34 mouse cellular contexts compared by ENCODE assay signal in genomic region chr6:38672011-38672410, GRCm38 (mm10). TPM values are rescaled to one million over a fixed set of nuclear protein-coding genes. Genes with fewer than 3 reads are reported as not detected.
"Had no signal": no experiment of that assay in that cellular context is flagged by ENCODE, and none has a peak within 500 bp of the region (broad histone marks: within the 10 kb centered on the region; RNA-seq: fewer than 3 reads in every experiment).

No protein-coding gene starts in this region.

- H3K9ac ChIP-seq: limb, embryonic 12.5 days; limb, embryonic 13.5 days; limb, embryonic 15.5 days; liver, embryonic 12.5 days; liver, embryonic 13.5 days; liver, embryonic 14.5 days; liver, embryonic 15.5 days; liver, postnatal 0 days; lung, embryonic 14.5 days; lung, embryonic 15.5 days; midbrain, embryonic 12.5 days; midbrain, embryonic 13.5 days; midbrain, embryonic 15.5 days had no signal

- H3K9me3 ChIP-seq: limb, embryonic 10.5 days; limb, embryonic 13.5 days; limb, embryonic 15.5 days; liver, embryonic 12.5 days; liver, embryonic 13.5 days; liver, embryonic 15.5 days; lung, embryonic 15.5 days; midbrain, embryonic 10.5 days; midbrain, embryonic 12.5 days; midbrain, embryonic 13.5 days; midbrain, embryonic 15.5 days had no signal

- H3K27me3 ChIP-seq: limb, embryonic 13.5 days; limb, embryonic 15.5 days; lung, embryonic 15.5 days; midbrain, embryonic 12.5 days; midbrain, embryonic 15.5 days had no signal

- H3K36me3 ChIP-seq: limb, embryonic 10.5 days; limb, embryonic 12.5 days; limb, embryonic 13.5 days; limb, embryonic 15.5 days; liver, embryonic 12.5 days; liver, embryonic 13.5 days; liver, embryonic 15.5 days; lung, embryonic 15.5 days; midbrain, embryonic 10.5 days; midbrain, embryonic 12.5 days; midbrain, embryonic 13.5 days; midbrain, embryonic 15.5 days had no signal

- H3K4me1 ChIP-seq: limb, embryonic 10.5 days; limb, embryonic 12.5 days; limb, embryonic 13.5 days; limb, embryonic 15.5 days; lung, embryonic 15.5 days; midbrain, embryonic 12.5 days; midbrain, embryonic 13.5 days; midbrain, embryonic 15.5 days had no signal

- DNase-seq: left cerebral cortex, postnatal 4 days; liver; liver, embryonic 13.5 days; liver, postnatal 0 days; lung, adult 18-20 months; lung, adult 2 months; lung, embryonic 14.5 days; lung, postnatal 10 days; lung, postnatal 14 days; lung, postnatal 36 days; lung, postnatal 4 days; midbrain, embryonic 14.5 days had no signal

- H3K27ac ChIP-seq: limb, embryonic 10.5 days; limb, embryonic 12.5 days; limb, embryonic 13.5 days; limb, embryonic 15.5 days; liver, embryonic 12.5 days; liver, embryonic 13.5 days; liver, embryonic 14.5 days; liver, embryonic 15.5 days; lung, embryonic 15.5 days; macrophage; midbrain, embryonic 10.5 days; midbrain, embryonic 12.5 days; midbrain, embryonic 13.5 days; midbrain, embryonic 15.5 days had no signal

- H3K4me3 ChIP-seq: limb, embryonic 10.5 days; limb, embryonic 12.5 days; limb, embryonic 13.5 days; limb, embryonic 15.5 days; liver, embryonic 12.5 days; liver, embryonic 13.5 days; liver, embryonic 15.5 days; lung, embryonic 15.5 days; megakaryocyte, embryonic 14.5 days; midbrain, embryonic 10.5 days; midbrain, embryonic 12.5 days; midbrain, embryonic 13.5 days; midbrain, embryonic 15.5 days; myocyte had no signal

RNA-seq across cellular contexts. Expression of gene Clec2l, which starts 9.1 kb away (rescaled TPM):
- total RNA-seq: liver, adult 2 months; megakaryocyte progenitor cell, adult 5-6 weeks; megakaryocyte, adult 5-6 weeks; megakaryocyte-erythroid progenitor cell, adult 5-6 weeks; monocyte, adult 5-6 weeks had no signal
- polyA plus RNA-seq: liver, adult 2 months; liver, embryonic 16.5 days; liver, postnatal 0 days; macrophage had no signal

RNA-seq across cellular contexts. Expression of gene Klrg2, which starts 35.0 kb away (rescaled TPM):
- total RNA-seq: liver, adult 2 months; megakaryocyte-erythroid progenitor cell, adult 5-6 weeks; monocyte, adult 5-6 weeks had no signal
- polyA plus RNA-seq: liver, adult 2 months; liver, embryonic 13.5 days; liver, postnatal 0 days; midbrain, embryonic 10.5 days; midbrain, embryonic 16.5 days had no signal
